Mouse (Mus musculus) frontal cortex, postnatal 10 days (tissue): ENCODE results near the gene Sppl3.

Experiments
- DNase-seq, 2 experiments: peaks; one replicate each; pipeline ENCODE4 v3.0.0; 2022; ENCODE audit warnings: low spot score in 2 of 2, mixed read lengths in 1 of 2

Gene Sppl3

DNA sequence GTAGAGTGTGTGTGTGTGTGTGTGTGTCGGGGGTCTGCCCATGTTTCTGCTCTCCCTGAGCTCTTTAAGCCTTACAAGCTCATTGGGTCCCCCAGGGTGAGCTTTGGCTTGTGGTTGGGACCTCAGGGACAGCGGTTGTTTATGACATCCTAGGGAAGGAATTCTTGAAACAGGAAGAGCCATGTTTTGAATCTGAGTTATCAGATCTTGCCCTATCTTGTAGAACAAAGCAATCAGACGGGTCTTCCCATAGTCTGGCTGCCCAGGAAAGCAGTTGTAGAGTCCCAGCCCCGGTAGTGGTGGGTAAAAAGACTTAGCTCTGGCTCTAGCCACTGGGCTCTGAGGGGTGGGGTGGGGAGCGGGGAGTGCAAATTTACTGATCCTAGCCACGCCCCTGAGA is 13.6 kb upstream of the Sppl3 start:
- no peak for DNase-seq

DNA sequence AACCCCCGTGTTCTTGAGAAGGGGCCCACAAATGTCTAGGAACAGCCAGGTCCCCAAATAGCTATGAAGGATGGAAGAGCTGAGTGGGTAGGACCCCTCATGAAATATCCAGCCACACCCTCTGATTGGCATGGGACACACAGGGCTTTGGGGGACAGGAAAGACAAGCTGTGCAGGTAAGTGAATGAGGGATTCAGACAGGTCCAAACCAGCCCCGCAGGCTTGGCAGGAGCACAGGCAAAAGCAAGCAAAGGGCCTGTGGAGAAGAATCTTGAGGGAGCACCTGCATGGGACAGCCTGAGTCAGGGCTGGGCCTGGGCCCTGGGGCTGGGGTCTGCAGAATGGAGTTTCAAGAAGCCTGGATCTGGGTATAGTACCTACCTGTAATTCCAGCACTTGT is 10.4 kb upstream of the Sppl3 start:
- DNase-seq = no peak

DNA sequence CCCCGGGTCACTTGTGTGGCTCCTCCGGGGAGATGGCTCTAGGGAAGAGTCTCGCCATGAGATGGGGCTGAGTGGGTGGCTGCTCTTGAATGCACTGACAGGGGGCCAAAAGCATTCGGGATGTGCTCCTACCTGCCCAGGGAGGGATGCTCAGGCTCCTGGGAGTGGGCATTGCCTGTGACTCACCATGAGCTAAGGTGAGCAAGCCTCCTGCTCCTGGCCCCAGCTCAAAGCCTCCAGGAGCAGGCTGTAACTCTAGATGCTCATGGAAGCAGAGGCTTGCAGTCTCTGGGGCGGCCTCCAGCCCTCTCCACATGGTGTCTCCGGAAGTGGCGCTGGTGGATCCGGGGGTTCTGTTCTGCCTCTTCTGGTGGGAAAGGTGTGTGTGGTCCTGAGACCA is 9.5 kb upstream of the Sppl3 start:
- DNase-seq = no peak

DNA sequence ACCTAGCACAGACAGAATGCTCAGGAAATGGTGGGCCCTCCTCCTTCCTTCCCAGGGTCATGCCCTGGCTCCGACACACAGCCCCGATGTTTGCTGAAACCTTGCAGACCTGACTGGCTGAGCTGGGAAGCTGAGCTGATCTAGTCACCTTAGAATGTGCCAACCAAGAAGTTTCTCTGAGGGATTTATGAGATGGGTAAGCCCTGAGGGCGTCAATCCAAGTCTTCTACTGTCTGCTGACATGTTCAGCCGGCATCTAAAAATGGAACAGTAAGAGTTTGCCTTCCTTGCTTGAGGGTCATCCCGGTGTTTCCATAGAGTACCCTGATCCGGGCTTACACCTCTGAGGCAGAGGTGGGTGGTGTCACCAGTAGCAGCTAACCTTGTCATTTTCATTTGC is 8.2 kb upstream of the Sppl3 start:
- DNase-seq = no peak

DNA sequence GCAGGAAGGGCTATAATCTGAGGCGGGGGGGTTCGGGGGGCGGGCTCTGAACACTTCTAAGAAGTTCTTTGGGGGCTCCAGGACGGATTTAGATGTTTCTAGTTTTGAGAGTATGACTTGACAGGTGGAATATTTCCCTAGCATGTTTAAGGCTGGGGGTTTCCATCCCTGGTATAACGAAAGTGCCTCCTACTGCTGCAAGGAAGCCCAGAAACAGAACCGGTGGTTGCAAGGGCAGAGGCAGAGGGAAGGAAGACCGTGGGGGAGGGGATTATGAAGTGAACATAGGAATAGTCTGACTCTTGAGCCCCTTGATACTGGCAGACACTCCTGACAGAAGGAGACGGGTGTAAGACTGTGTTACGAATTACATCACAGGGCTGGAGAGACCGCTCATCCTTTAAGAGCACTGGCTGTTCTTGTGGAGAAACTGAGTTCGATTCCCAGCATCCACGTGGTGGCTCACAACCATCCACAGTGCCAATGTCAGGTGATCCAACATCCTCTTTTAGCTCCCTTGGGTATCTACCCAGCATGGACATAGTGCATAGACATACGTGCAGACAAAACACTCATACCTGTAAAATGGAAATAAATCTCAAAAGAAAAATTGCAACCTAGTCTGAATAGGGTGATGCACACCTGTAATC is 7.6 kb upstream of the Sppl3 start:
- DNase-seq = no peak

DNA sequence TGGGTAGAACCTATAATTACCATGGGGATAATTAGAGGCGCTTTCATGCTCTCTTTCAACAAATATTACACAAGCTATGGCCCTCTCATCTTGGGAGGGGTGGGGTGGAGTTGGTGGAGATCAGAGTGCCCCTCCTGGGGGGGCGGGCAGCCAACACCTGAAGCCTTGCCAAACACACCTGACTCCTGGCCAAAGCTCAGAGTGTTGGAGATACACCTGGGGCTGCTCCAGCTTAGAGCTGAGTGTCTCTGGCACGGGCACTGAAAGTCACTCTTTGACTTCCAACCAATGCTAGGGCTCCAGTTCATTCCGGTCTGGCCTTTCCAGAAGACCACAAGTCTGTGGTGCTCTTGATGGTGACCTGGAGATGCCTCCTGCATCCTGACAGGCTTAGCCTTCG is 3.2 kb upstream of the Sppl3 start:
- DNase-seq = no peak

DNA sequence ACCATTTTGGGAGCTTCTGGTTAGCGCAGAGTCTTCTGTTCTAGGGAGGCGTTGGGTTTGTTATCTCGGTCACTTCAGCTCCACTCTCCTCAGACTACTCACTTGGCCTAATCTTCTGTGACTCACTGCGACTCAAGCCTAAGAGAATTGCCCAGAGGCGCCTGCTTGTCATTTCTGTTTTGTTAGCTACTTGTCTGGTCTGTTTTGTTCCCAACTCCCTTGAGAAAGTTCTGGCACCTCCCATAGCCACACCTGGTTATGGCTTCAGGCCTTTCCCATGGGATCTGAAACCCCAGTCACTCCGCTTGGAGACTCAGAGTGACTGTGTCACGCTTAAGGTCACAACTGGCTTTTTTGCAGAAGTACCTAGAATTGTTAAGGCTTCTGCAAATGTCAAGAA is 2.6 kb upstream of the Sppl3 start:
- DNase-seq = no peak

DNA sequence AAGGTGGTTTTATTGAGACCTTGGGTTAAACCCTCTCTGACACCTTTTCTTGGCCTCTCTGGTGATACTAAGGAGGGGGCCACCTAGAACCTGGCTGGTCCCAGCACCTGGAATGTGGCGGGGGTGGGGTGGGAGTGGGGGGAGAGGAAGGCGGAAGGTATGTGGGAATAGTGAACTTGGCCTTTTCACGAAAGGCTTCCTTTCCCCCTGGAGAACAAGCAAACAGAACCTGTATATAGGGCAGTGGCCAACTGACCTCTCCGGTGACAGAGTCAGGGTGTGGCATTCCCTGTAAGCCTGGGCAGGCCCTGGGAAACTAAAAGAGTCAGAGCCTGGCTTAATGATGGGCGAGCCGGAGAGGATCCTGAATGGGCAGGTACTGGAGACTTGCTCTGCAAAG is 1.8 kb upstream of the Sppl3 start:
- DNase-seq = no peak

DNA sequence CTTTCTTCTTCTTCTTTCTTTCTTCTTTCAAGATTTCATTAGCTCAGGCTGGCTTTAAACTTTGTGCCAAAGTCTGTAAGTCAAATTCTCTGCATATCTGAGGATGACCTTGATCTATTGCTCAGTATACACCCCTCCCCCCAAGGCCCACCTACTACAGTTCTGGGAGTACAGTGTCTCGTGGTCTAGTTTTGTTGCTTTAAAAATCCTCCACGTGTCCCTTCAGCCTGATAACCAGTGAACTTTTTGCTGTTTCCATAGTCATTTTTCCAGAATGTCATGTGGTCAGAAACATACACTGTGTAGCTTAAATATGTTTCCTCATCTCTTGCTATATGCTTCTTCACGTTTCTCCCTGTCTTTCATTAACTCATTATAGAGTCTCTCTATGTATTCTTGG is 976 bp upstream of the Sppl3 start:
- no peak for DNase-seq

DNA sequence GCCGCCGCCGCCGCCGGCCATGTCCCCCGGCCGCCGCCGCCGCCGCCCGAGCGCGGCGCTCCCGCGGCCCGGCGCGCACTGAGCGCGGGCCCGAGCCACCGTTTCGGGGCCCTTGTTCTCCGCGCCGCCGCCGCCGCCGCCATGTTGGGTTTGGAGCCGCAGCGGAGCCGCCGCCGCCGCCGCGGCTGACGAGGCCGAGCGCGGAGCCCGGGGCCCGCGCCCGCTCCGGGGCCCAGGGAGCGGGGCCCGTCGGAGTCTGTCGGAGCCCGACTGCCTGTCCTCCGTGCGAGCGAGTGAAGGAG is 231 bp downstream of the Sppl3 start:
- no peak for DNase-seq

DNA sequence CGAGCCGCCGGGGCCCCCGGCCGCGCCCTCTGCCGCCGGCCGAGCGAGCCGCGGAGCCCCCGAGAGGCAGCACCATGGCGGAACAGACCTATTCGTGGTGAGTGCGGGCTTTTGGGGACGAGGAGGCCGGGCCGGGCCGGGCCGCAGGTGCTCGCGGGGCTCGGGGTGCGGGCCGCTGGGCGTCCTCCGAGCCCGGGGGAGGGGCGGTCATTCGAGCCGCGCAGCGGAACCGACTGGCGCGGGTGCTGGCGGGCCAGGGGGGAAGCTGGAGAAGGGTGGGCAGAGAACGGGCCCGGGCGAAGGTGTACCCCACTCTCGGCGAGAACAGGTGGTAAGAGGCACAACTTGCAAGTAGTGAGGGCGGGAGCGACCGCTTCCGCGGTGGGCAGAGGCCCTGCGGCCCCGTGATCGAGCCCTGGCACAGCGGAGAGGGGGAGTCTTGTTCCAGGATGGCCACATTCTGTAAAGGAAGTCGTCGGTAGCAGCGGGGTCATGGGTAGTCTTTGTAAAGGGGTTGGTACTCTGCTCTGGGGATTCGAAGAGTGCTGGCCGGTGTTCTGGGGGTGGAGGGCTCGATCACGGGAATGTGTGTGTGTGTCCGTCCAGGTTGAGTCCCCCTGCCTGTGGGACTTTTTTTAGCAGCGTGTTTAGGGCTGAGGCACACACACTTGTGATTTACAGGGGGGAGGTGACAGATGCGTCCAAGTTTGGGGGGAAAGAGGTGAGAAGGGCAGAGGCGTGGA is 753 bp downstream of the Sppl3 start:
- DNase-seq = peak; percentile 34 to 56

DNA sequence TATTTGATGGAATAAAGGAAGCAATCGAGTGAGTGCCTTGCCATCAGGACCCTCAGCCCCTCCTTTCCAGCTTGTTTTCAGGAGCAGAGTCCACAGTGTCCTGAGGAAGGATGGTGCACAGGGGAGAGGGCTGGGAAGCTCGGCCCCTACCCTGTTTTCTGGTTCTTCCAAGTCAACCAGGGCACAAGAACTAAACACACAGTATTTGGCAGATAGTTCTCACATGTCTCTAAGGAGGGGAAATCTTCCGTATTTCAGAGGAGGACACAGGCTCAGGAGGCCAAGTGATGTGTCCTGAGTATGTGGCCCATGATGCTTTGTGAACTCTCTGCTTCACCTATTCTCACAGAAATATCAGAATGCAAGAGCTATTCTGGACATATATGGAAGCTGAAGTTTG is 2.5 kb downstream of the Sppl3 start:
- no peak for DNase-seq

DNA sequence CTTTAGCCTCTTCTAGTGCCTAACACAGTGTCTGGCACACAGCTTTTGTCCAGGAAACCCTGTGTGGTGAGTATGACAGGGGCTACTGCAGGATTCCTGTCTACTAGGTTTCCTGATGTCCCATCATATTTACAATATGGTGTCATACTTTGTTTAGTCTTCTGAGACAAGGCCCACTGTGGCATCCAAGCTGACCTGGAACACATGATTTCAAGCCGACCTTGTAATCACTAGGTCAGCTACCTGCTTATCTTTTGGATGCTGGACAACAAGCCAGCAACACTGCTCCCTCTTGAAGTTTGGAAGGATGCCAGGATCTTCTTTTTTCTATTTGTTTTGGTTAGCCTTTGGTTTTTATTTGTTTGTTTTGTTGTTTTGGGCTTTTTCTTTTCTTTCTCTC is 3.6 kb downstream of the Sppl3 start:
- DNase-seq = no peak

DNA sequence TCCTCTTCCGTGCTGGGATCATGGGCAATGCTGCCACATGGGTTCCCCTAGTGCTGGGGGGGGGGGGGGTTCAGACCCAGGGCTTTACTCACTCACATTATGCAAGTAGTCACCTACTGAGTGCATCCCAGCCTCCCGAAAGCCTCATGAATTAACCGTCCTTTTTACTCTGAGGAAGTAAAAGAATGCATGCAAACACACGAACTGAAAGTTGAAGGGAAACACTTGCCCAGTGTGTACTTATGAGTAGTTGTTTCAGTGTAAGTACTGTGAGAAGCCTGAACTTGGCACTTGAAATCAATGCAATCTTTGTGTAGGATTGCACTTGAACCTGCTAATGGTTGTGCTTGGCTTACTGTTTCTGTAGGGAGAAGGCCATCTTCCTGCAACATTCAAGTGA is 4.2 kb downstream of the Sppl3 start:
- no peak for DNase-seq

DNA sequence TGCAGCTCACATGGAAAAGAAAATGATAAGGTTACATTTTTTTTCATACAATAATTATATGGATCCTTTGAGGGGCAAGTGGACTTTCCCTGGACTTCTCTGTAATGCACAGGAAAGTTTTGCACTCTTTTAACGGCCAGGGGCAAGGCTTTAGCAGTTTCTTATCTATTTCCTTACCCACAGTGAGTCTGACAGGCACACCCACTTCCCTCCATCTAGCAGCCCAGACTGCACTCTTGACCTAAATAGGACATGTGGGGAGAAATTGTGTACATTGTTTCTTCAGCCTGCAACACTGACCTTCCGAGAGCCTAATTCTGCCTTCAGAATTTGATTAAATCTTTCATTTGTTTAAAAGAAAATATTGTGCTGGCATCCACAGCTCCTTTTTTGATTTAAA is 7.3 kb downstream of the Sppl3 start:
- no peak for DNase-seq

DNA sequence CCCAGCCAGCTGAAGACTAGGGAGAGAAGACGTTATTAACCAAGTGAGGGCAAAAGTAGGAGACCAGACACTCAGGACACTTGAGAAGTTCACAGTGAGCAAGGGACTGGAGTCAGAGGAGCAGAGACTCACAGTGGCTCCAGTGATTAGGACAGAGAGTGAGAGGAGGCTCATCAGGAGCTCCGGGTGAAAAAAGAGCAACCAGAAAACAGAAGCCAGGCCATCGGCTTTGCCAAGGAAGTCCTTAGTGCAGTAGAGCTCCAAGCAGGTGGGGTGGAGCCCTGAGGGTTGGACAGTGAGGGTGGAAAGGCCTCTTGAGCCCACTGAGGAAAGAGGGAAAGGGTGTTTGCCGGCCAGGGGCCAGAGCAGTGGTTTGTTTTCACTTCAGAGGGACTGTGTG is 7.9 kb downstream of the Sppl3 start:
- no peak for DNase-seq

DNA sequence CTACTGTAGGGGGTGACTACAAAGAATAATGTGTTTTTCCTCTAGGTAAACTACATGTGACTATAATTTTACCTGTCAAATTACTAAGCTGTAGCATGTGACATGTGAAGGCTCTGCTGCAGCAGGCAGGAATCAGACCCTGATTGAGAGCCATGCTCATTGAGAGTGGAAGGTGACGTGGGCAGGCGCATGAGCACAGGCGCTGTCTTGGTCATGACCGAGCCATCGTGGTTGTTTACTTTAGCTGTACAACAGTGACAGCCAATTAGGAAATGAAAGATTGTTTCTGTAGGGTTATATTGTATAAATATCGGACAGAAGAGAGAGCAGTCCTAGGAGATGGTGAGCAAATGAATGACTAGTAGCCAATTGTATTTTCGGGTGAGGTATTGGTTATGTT is 11.1 kb downstream of the Sppl3 start:
- no peak for DNase-seq

DNA sequence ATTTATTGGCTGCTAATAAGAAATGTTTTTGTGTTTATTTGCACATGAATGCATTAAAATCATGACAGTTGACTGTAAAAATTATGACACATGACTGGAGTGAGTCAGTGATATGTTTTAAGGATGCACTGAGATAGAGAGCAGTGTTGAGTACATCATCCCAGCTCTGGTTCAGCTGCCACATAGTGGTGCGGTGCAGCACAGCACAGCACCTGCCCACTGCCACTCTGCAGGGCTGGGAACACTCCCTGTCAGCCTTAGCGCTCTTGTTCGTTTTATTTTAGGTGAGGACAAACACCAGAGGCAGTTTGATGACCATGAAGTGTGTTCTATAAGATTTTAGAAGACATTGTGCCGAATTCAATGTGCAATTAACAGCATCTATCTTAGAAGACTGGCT is 15.2 kb downstream of the Sppl3 start:
- DNase-seq = no peak

DNA sequence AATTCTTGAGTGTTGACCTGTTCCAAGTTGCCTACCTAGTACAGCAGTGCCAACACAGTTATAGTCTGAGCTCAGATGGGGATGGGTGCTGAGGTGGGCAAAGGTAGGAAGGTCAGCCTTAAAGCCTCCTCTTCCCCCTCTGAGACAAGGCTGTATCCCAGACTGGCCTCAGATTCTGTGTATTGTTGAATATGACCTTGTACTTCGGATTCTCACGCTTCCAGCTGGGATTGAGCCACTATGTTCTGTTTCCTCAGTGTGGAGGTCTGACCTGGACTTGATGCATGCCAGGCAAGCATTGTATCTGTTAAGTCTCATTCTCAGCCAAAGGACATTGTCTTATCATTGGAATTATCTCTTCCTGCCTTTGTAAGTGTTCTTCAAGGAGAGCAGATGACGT is 16.2 kb downstream of the Sppl3 start:
- DNase-seq = no peak

DNA sequence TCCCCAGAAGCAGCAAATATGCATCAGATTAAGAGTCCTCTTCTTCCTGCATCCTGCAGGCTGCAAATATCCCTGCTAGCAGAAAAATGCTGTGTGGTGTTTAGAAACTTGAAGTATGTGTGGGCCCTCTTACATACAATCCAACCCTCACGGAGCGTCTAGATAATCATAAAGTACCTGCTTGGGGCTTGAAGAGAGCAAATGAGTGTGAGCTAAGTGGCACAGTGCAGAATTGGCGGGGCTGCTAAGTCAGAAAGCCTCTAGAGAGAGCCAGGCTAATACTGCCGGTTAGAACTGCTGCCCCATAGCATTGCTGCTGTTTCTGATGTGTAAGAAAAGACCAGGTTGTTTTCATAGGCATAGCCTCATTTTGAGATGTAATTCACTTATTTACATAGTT is 18.0 kb downstream of the Sppl3 start:
- no peak for DNase-seq

DNA sequence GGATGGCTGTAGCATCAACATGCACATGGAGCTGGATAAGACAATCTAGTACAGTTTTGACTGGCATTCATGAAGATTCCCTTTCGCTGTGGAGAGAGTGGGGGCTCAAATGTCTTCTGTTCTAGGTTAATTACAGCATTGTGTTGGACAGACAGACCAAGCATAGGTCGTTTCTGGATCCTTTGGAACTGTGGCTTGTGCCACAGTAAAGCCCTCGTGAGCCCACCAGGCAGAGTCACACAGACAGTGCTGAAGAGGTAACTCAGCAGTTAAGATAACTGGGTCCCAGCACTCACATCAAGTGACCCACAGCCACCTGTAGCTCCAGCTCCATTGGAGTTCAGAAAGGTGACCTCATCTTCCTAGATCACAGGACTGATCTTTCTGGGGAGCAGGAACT is 18.6 kb downstream of the Sppl3 start:
- DNase-seq = no peak

DNA sequence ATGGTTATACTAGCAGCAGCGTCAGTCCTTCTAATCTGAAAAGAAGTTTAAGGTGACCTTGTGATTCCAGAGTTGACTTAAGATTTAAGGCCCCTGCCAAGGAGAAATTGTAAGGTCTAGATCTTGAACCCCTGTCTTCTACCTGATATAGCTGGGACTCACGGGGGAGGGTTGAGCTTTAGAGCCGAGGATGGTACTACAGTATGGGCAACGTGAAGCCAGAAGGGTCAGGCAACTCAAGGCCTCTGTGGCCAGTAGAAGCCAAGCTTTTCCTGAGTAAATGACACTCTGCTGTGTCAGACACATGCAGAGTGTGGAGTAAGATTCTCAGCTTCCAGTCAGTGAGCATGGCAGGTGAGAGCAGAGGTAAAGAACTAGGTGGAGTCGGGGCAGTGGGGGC is 20.6 kb downstream of the Sppl3 start:
- DNase-seq = no peak

DNA sequence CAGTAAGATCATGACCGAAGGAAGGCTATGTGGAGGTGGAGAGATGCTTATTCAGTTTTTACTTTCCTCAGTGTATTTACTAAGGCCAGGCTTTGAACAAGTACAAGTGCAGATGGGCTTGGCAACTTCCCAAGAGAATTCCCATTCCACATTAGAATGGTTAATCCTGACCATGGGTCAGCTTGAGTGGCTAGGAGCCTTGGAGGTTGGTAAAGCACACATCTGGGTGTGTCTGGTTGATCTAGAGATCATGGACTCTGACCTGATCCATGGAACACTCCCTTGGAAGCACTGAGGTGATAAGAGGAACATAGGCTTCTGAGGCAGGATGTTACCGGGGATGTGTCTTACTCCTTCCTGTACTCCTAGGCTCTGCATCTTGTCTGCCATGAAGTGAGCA is 21.7 kb downstream of the Sppl3 start:
- DNase-seq = no peak

DNA sequence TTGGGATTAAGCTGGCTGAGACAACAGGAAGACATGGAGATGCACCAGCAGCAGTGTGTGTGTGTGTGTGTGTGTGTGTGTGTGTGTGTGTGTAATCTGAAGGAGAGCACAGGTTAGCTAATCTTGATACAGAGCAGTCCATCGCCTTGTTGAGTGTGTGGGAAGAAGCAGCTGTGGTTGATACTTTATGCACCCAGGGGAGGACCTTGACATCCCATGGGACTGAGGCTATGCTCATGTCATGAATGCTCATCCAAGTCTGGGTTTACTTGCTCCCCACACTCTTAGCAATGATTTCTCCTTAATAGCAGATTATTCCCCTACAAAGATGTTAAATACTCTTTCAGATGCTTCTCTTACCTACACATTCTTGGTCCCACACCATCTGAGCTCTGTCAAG is 24.3 kb downstream of the Sppl3 start:
- DNase-seq = no peak
